Mouse (Mus musculus): ENCODE measurements around the gene Prlh.

GRCm38 (mm10) chr1:90998268-90998890 is 45.5 kb downstream of the Prlh start, which contains the start of gene Lrrfip1:
- TF ChIP-seq CTCF (IDR thresholded peaks at IDR 0.05) = no peak
- TF ChIP-seq POLR2A (IDR thresholded peaks at IDR 0.05; ENCODE audit: insufficient read depth, low read depth, low read length) = peak; percentile 53; the same call in 1 of the 2 replicates
